Mouse (Mus musculus): ENCODE data around the gene Runx2.

The Runx2 gene

DNA sequence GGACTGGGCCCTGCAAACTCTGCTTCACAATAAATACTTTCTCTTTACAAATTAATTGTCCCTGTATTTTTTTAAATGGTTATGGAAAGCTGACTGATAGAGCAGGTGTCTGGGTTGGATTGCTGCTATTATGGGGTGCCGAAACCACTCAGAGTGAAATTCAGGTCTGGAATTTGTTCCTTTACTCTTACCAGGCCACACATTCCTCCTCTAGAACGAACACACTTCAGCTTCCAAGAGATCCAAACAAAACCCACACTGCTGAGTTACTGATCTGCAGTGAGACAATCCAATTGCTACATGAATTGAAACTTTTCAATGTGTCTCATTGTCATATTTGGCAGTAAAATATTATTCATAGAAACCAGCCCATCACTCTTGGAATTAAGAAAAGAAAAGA lies 47.6 kb downstream of the Runx2 start:
- DNase-seq = peak; percentile 17

DNA sequence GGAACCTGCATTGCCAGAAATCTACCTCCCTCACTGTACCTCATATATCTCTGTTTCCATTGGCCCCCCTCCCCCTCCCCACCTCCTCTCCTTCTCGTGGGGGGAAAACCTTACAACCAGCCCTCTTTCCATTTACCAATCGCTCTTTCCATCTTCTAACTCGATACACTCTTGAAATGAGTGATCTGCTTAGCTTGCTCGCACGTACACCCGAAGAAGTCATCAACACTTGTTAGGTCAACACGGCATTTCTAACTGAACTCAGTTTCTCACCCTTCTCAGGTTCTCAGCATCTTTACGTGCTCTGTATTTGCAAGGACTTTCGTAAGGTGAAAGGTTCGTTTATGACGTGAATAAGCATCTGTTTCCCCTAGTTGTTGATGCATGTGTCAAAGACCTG lies 48.3 kb downstream of the Runx2 start:
- DNase-seq = no peak

DNA sequence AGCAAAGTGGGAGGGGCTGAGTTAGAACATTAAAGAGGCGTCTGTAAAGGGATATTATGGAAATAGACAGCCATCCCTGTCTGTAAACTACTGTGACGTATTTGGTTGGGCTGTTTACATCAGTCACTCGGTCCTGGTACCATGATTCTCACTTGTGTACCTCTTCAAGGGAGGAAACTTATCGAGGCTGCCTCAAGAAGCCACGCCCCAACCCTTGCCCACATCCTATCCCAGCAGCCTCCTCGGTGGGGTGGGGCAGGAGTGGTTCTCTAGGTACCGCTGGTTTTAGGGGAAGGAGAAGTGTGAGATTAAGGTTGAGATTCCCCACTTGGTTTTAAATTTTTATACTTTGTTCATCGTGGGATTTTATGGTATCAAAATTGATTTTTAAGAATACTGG lies 69.2 kb downstream of the Runx2 start:
- DNase-seq = no peak

DNA sequence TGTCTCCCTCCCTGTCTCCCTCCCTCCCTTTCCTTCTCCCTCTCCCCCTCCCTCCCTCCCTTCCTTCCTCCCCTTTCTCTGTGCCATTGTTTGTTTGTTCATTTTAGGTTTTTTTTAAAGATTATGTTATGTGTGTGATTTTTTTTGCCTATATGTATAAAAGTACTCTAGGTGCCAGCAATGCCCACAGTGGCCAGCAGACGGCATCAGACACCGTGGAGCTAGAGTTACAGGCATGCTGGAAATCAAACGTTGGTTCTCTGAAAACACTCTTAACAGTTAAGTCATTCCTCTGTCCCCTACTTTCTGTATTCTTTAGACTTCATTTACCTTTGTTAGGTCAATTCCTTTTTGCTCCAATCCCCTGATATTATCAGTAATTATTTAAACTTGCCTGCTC lies 70.8 kb downstream of the Runx2 start:
- DNase-seq = no peak

DNA sequence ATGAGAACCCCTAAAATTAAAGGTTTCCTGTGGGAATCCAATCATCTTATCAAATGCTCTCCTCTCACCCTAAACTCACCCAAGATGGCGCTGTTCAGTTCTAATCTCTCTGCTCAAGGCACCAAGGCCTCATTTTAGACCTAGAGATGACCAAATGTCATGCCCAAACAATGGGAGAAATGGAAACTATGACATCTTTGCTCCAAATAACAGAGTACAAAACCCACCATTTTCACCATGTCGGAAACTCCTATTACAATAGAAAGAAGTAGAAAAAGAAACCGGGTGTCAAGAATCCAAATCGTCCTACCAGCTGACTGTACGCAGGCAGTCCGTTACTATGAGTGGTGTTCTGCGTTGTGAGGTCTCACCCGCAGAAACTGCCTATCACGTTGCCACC lies 72.4 kb downstream of the Runx2 start:
- DNase-seq = no peak

DNA sequence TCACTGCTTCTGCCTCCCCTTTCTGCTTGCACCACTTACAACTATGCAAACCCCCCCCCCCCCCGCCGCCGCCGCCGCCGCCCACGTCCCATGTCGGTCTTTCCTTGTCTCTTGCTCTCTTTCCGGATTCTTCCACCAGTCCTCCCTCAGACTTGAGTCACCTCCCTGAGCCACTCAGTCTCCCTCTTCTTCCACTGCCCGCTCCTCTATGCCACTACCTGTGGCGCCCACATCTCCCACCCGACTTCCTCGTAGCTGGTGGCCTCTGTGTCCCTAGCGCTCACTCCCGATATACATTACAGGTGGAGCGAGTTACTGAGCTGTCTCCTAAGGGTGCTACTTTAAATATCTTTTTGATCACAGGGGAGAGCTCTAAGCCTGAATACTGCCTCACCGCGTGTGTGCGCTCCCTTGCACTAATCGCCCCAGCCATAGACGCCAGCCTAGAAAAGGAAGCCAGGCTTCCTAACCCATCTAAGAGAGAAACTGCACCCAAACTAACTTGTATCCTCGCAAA lies 76.4 kb downstream of the Runx2 start:
- no peak for DNase-seq

DNA sequence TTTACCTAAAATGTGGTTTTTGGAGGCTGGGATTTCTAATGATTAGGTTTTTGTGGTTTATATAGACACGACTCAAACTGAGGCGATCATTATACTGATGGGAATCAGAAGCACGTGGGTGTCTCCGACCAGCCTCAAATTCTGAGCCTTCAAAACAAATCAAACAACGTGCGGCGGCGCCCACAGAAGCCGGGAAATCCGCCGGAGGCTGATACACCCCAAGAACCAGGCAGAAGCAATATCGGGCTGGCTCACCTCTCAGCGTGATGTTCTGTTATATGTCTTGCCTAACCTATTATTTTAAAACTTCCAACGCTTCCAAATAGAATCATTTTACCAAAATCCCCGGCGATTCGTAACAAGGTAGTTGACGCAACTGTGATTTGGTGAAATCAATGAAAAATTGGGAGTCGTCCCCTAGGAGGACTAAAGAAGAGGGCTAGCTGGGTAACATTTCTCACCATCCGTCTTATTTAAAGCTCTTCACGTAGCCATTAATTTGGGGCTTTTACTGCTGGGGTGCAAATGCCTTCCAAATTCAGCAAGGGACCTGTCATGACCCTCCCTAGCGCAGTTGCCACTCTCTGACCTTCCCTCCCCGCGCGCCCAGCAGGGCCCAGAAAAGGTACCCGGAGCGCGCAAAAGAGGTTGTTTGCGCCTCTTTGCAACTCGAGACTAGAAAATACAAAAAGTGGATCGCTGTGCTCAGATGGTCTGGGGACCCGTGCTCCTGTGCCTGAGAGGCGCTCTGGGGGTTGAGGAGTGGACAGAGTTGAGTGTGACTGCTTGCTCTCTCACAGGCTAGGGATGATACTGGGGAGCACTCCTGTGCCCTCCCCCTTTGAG lies 77.1 kb downstream of the Runx2 start:
- DNase-seq = no peak

DNA sequence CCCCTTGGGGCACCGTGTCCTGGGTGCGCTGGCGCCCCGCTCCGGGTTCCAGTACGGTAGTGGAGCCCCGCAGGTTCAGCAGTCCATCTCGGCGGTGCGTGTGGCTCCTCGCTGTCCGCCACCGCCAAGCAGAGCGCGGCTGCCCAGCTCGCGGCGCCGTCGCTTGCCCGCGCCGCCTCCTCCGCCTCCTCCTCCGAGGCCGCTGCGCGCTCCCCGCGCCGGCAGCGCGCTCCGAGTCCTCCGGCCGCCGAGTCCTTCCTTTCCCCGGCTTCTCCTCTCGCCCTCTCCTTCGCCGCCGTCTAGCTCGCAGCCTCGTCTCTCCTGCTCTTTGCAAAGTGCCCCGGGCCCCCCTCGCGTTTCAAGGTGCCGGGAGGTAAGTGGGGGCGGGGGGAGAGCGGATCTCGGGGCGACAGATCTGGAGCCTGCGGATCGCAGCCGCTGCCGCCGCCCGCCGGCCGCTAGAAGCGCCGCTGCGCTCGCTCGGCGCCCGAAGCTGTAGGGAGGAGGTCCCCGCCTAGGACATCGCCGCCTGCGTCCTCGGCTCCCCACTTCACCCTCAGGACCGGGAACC lies 78.5 kb downstream of the Runx2 start:
- peak; percentile 69 for DNase-seq

DNA sequence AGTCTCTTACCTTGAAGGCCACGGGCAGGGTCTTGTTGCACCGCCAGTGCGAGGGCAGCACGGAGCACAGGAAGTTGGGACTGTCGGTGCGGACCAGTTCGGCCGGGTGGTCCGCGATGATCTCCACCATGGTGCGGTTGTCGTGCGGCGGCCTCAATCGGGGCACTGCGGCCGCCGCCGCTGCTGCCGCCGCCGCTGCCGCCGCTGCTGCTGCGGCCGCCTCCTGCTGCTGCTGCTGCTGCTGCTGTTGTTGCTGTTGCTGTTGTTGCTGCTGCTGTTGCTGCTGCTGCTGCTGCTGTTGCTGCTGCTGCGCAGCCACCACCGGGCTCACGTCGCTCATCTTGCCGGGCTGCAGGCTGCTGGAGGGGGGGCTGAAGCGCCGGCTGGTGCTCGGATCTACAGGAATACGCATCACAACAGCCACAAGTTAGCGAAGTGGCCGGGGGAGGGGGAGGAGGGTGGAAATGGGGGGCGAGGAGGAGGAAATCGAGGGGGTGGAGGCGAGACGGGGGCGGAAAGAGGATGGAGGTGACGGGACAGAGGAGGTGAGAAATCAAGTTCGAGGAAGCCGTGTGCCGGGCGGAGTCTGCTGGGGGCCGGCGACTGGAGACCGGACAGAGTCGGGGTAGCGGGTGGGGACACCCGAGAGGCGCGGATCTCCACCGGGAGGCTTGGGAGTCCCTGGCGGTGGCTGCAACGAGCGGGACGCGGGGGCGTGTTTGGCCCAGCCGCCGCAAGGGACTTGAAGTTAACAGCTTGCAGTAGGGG lies 79.2 kb downstream of the Runx2 start:
- DNase-seq = peak; percentile 35

DNA sequence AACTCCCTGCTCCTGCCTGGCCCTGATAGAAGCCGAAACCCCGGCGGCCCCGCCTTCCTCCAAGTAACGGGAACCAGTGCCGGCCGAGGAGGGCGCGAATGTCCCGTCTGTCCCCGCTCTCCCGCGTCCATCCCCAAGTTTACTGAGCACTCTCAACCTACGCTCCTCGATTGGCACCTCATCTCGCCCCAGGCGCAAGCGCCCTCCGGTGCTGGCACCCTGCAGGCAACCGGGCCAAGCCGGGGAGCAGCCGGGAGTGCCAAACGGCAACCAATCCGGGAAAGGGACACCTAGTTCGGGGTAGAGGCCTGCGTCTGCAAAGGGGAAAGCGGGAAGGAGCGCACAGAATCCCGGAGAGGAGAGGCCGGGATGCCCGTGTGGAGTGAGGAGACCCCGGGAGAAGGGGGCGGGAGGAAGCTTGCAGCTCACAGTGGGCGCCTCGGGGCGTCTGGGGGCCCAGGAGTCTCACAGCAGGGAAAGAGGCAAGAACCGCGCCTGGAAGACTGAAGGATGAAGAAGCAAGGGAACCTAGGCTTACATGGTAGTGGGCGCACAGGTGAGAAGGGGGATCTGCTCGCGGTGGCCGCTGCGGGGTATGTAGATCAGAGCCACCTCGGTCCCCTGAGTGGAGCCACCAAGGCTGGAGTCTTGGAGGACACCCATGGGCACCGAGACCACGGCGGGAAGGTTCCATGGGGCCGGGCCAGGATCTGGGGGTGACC lies 79.9 kb downstream of the Runx2 start:
- DNase-seq = peak; percentile 63

DNA sequence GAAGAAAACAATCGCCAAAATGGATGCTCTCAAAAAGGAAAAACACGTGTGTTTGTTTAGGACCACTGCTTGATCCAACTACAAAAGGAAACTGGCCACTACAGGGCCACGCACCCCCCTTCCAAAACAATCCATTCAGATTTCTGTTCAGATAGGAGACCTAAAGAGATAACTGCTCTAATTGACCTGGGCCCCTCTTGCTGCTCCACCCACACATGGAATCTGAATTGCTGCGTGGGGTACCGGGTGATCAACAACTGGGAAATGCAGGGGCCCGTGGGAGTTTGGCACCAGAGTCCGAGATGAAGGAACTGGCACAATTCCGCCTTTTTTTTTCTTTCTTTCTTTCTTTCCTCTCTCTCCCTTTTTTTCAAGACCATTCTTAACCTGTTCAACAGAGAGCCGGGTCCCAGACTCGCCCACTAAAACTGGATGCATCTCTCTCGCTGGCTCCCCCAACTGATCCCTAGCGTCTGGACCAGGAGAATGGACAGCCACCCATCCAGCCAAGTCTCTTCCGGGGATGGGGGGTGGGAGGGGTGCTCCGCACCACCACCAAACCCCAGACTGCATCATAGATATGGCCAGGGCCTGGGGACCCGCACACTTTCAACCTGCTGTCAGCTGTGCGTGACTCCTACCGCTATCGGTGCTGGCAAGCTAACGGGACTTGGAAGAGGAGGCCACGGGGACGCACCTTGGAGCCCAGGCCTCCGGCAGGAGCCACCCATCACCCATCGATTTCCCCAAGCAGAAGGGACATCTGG lies 80.9 kb downstream of the Runx2 start:
- DNase-seq = no peak

DNA sequence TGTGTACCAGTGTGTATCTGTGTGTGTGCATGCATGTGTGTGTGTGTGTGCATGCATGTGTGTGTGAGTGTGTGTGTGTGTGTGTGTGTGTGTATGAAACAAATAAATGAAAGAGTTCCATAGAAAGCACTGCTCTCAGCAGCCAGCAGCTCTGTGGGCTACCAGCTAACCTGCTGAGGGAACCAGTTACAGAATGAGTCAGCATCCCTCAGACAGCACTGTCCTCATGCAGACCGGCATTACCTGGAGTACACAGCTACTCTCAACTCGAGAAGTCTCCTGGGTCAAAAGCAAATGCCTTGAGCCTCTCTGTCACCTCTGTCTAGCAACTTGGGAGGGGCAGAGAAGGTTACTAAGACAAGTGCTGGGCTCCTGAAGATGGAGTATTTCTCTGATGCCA lies 86.1 kb downstream of the Runx2 start:
- no peak for DNase-seq

DNA sequence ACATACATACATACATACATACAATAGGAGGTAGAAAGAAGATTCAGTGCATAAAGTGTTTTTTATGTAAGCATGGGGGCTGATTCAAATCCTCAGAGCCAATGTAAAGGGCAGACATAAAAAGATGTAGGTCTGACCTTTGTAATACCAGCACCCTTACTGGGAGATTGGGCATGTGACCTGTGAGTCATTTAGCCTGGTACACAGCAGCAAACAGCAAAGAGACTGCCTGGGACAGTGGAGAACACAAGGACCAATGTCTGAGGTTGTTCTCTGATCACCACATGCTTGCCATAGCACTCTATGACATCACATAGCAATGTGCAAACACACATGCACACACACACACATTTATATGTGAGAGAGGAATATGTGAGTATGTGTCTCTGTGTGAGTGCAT lies 86.9 kb downstream of the Runx2 start:
- no peak for DNase-seq

DNA sequence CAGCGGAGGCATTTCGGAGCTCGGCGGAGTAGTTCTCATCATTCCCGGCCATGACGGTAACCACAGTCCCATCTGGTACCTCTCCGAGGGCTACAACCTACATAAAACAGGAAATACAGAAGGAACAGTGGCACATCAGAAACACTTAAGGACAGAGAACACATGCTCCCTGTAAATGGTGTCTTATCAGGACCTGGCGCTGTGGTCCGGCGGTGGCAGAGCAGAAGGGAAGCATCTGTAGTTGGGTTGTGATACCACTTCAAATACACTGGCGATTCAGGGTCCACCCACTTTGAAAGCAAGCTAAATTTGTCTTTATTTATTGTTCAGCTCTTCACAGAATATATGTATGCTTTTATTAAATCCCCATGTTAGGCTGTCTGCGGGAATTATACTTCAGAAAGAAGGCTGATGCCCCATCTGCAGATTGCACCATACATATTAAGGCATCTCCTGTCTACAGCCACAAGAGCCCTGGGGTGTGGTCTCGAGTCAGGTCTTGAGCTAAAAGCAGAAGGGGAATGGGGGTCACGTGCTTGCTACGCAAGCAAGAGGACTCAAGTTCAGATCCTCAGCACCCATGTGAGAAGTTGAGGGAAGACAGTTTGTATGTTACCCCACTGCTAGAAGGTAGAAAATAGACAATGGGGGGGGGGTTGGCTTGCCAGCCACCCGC lies 89.7 kb downstream of the Runx2 start:
- DNase-seq = peak; percentile 69

DNA sequence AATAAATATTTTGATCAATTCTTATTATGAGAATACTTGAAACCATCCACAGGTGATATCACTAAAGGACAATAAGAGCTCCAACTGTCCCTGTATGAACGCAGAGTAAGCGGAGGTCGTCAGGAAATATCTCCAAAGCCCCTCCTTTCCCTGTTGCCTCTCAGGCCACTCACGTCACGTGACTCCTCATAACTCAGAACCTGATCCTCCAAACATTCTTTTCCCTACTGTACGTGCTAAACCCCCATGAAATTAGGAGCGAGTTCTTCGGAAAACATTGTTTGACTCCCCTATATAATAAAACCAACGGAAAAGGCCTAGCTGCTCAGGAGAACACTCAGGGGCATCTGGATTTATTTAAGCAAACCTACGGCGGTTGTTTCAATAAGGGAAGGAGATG lies 90.3 kb downstream of the Runx2 start:
- no peak for DNase-seq

DNA sequence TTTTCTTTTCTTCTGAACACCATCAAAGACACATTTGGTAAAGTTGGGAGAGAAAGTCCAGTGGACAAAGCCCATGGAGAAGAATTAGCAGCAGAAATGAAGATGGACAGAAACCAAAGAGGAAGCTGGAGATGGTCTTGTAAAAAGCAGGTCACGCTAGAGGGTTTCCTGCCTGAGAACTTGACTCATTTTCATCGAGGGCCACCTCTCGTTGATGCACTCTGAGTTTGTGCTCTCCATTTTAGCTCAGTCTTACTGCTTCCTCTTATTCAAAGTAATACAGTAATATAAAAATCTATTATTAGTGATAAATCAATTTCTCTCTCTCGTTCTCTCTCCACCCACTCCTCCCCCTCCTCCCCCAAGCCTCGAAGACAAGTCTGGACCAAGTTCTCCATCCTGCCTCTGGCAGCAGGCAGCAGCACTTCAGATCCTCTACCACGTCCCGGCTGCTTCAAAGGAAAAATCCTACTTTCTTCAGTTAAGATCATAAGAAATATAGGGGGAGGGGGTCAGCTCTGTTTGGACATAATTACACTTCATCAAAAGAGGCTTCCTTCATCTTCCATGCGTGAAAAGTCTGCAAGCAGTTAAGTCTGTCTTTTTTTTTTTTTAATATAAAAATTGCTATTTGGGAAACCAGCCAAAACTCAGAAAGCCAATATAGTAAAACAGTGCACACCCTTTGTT lies 92.3 kb downstream of the Runx2 start:
- no peak for DNase-seq

DNA sequence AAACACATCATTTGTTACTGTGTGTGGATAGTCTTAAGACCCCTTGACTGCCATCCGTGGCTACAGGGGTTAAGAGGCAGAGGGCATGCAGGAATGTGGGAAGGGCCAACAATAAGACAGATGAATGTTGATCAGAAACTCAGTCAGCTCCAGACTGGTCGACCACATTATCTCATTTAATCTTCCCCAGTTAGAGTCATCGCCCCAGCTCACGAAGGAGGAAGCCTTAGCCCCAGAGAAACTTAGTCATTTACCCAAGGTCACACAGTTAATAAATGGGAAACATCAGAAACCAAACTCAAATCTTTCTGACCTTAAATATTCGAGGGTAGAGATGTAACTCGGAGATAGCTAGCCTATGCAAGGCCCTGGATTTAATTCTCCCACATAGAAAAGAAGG lies 96.0 kb downstream of the Runx2 start:
- no peak for DNase-seq

DNA sequence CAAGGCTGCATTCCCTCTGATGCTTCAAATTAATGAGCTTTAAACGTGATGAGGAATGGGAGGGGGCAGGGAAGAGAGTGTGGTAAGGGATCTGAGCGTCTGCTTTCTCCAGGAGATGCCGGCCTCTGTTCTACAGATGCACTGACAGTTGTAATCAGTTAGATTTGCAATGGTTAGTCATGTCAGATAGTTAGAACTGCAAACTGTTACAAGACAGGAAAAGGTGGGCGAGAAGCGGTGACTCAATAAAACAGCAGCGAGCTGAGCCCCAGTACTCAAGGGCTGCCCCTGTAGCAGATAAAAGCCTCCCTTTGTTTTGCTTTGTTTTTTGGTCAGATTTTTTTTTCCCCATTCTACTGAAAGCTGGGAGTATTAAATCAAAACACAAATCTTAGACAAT lies 96.6 kb downstream of the Runx2 start:
- DNase-seq = no peak

DNA sequence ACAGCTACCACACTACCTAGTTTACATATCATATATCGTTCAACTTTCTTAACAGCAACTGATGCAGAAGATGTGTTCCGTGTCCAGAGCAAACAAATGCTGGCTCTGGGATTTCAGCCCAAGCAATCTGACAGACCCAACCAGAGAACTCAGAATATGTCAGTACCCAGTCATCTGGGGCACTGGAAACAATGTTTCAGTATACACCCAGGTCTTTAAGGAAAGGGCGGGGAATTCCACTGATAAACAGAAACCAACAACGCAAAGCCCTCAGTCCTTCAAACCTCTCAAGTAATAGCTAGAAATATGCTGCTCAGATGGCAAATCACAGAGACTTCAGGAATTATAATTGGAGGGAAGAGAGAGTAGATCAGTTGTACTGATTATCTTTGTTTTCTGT lies 100.5 kb downstream of the Runx2 start:
- DNase-seq = no peak

DNA sequence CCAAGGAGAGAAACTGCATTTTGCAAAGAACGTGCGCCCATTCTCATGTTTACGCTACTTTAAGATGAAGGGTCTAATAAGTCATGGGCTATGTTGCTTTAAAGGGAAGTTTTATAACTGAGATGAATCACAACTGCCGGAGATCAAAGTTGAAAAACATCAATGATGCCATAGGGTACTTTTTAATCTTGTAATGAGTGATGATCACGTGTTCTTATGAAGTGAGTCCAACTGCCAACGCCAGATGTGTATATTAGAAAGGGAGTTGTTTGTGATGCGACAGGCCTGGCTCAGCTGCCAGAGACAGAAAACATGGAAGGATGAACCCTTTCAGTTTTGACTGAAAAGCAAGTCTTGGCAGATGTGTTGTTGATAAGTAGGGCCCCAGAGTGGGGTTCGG lies 101.2 kb downstream of the Runx2 start:
- DNase-seq = peak; percentile 36

Measured in lung, postnatal 36 days (tissue).